Mouse (Mus musculus): ENCODE results near the gene Nrp1. TPM values are rescaled to one million over a fixed set of nuclear protein-coding genes. Genes with fewer than 3 reads are reported as not detected.

Nrp1 gene
- polyA plus RNA-seq, 1 experiment from 2014 or later = 117 TPM

GRCm38 (mm10) chr8:128498836-128499235 is 140.4 kb downstream of the Nrp1 start:
- Histone ChIP-seq H3K27ac (no peak overlapping the region), H3K9me3 (no peaks in the 10 kb centered on the region), H3K4me3 (no peak overlapping the region), H3K36me3 (peaks cover 16% of the 10 kb centered on the region), H3K27me3 (replicated peaks) (no peaks in the 10 kb centered on the region), H3K4me2 (replicated peaks) (no peak overlapping the region), H3K9ac (no peak overlapping the region), H3K4me1 (no peaks in the 10 kb centered on the region)
- ATAC-seq (ENCODE audit: low FRiP score, low read depth) = no peak
- 84% methylated on average over 4 of the region's 4 CpGs for WGBS

GRCm38 (mm10) chr8:128504136-128504829 is 145.9 kb downstream of the Nrp1 start:
- Histone ChIP-seq H3K9ac (no peak overlapping the region), H3K36me3 (peaks cover 16% of the 10 kb centered on the region), H3K27me3 (replicated peaks) (no peaks in the 10 kb centered on the region), H3K9me3 (no peaks in the 10 kb centered on the region), H3K4me2 (replicated peaks) (no peak overlapping the region), H3K27ac (no peak overlapping the region), H3K4me3 (no peak overlapping the region), H3K4me1 (no peaks in the 10 kb centered on the region)
- 84% methylated on average over 5 of the region's 5 CpGs for WGBS
- ATAC-seq (ENCODE audit: low FRiP score, low read depth) = no peak

- Histone ChIP-seq H3K9ac (no peak overlapping the region), H3K4me1 (no peaks in the 10 kb centered on the region)
Observed at GRCm38 (mm10) chr8:128505866-128506265, 147.5 kb downstream of the Nrp1 start.

GRCm38 (mm10) chr8:128508723-128509122 is 150.3 kb downstream of the Nrp1 start:
- Histone ChIP-seq H3K27ac (no peak overlapping the region), H3K4me2 (replicated peaks) (no peak overlapping the region), H3K36me3 (no peaks in the 10 kb centered on the region), H3K9ac (no peak overlapping the region), H3K9me3 (no peaks in the 10 kb centered on the region), H3K4me3 (no peak overlapping the region), H3K27me3 (replicated peaks) (no peaks in the 10 kb centered on the region), H3K4me1 (no peaks in the 10 kb centered on the region)
- no peak for ATAC-seq (ENCODE audit: low FRiP score, low read depth)

More at GRCm38 (mm10) chr8:128505866-128506265, 147.5 kb downstream of the Nrp1 start:
- Histone ChIP-seq H3K27me3 (replicated peaks) (no peaks in the 10 kb centered on the region), H3K36me3 (peaks cover 16% of the 10 kb centered on the region), H3K27ac (no peak overlapping the region), H3K9me3 (no peaks in the 10 kb centered on the region), H3K4me3 (no peak overlapping the region), H3K4me2 (replicated peaks) (no peak overlapping the region)
- ATAC-seq (ENCODE audit: low FRiP score, low read depth) = no peak

GRCm38 (mm10) chr8:128511021-128511420 is 152.6 kb downstream of the Nrp1 start:
- Histone ChIP-seq H3K9ac (no peak overlapping the region), H3K4me1 (no peaks in the 10 kb centered on the region), H3K9me3 (no peaks in the 10 kb centered on the region), H3K27ac (no peak overlapping the region), H3K27me3 (replicated peaks) (no peaks in the 10 kb centered on the region), H3K4me2 (replicated peaks) (no peak overlapping the region), H3K4me3 (no peak overlapping the region), H3K36me3 (no peaks in the 10 kb centered on the region)
- ATAC-seq (ENCODE audit: low FRiP score, low read depth) = no peak

GRCm38 (mm10) chr8:128511732-128512131 is 153.3 kb downstream of the Nrp1 start:
- no peak overlapping the region for H3K4me2 ChIP-seq (replicated peaks)
- H3K36me3 ChIP-seq = no peaks in the 10 kb centered on the region
- H3K27me3 ChIP-seq (replicated peaks) = no peaks in the 10 kb centered on the region
- H3K9me3 ChIP-seq = no peaks in the 10 kb centered on the region
- H3K27ac ChIP-seq = no peak overlapping the region
- H3K4me1 ChIP-seq = no peaks in the 10 kb centered on the region
- 87% methylated on average over 1 of the region's 1 CpGs for WGBS
- no peak overlapping the region for H3K9ac ChIP-seq
- no peak overlapping the region for H3K4me3 ChIP-seq
- no peak for ATAC-seq (ENCODE audit: low FRiP score, low read depth)

GRCm38 (mm10) chr8:128516846-128517446 is 158.5 kb downstream of the Nrp1 start:
- Histone ChIP-seq H3K4me1 (no peaks in the 10 kb centered on the region), H3K9me3 (no peaks in the 10 kb centered on the region)
- WGBS = 95% methylated on average over 3 of the region's 3 CpGs

GRCm38 (mm10) chr8:128517546-128518102 is 159.2 kb downstream of the Nrp1 start:
- Histone ChIP-seq H3K9me3 (no peaks in the 10 kb centered on the region), H3K9ac (no peak overlapping the region), H3K4me2 (replicated peaks) (no peak overlapping the region), H3K36me3 (no peaks in the 10 kb centered on the region), H3K4me1 (no peaks in the 10 kb centered on the region), H3K27me3 (replicated peaks) (no peaks in the 10 kb centered on the region), H3K27ac (no peak overlapping the region), H3K4me3 (no peak overlapping the region)
- 43% methylated on average over 4 of the region's 4 CpGs for WGBS
- no peak for ATAC-seq (ENCODE audit: low FRiP score, low read depth)

More at GRCm38 (mm10) chr8:128516846-128517446, 158.5 kb downstream of the Nrp1 start:
- no peak for ATAC-seq (ENCODE audit: low FRiP score, low read depth)
- Histone ChIP-seq H3K36me3 (no peaks in the 10 kb centered on the region), H3K27ac (no peak overlapping the region), H3K27me3 (replicated peaks) (no peaks in the 10 kb centered on the region), H3K9ac (no peak overlapping the region), H3K4me3 (no peak overlapping the region), H3K4me2 (replicated peaks) (no peak overlapping the region)

GRCm38 (mm10) chr8:128519366-128519765 is 161.0 kb downstream of the Nrp1 start:
- H3K4me2 ChIP-seq (replicated peaks) = no peak overlapping the region
- no peak overlapping the region for H3K27ac ChIP-seq
- no peaks in the 10 kb centered on the region for H3K36me3 ChIP-seq
- WGBS = 85% methylated on average over 1 of the region's 1 CpGs
- no peak overlapping the region for H3K4me3 ChIP-seq
- H3K4me1 ChIP-seq = no peaks in the 10 kb centered on the region
- H3K9ac ChIP-seq = no peak overlapping the region
- H3K27me3 ChIP-seq (replicated peaks) = no peaks in the 10 kb centered on the region
- ATAC-seq (ENCODE audit: low FRiP score, low read depth) = no peak
- no peaks in the 10 kb centered on the region for H3K9me3 ChIP-seq

- Histone ChIP-seq H3K27me3 (replicated peaks) (no peaks in the 10 kb centered on the region), H3K9me3 (no peaks in the 10 kb centered on the region), H3K4me1 (peaks cover 4% of the 10 kb centered on the region; the same call in 1 of the 2 replicates), H3K4me2 (replicated peaks) (no peak overlapping the region), H3K27ac (no peak overlapping the region), H3K4me3 (no peak overlapping the region), H3K9ac (no peak overlapping the region), H3K36me3 (no peaks in the 10 kb centered on the region)
- ATAC-seq (ENCODE audit: low FRiP score, low read depth) = no peak
- WGBS = 61% methylated on average over 7 of the region's 7 CpGs
Observed at GRCm38 (mm10) chr8:128523825-128524224, 165.4 kb downstream of the Nrp1 start.

GRCm38 (mm10) chr8:128525912-128526311 is 167.5 kb downstream of the Nrp1 start:
- 70% methylated on average over 1 of the region's 1 CpGs for WGBS

GRCm38 (mm10) chr8:128528591-128529383 is 170.4 kb downstream of the Nrp1 start:
- H3K4me3 ChIP-seq = no peak overlapping the region
- ATAC-seq (ENCODE audit: low FRiP score, low read depth) = peak; percentile 91
- H3K27me3 ChIP-seq (replicated peaks) = no peaks in the 10 kb centered on the region
- H3K4me1 ChIP-seq = peaks cover 9% of the 10 kb centered on the region; the same call in 1 of the 2 replicates
- WGBS = 24% methylated on average over 8 of the region's 8 CpGs
- H3K4me2 ChIP-seq (replicated peaks) = peak overlapping the region; percentile 33
- H3K27ac ChIP-seq = no peak overlapping the region
- H3K9me3 ChIP-seq = no peaks in the 10 kb centered on the region
- peak overlapping the region; percentile 0; the same call in 1 of the 2 replicates for H3K9ac ChIP-seq
- no peaks in the 10 kb centered on the region for H3K36me3 ChIP-seq

More at GRCm38 (mm10) chr8:128525912-128526311, 167.5 kb downstream of the Nrp1 start:
- Histone ChIP-seq H3K4me2 (replicated peaks) (no peak overlapping the region), H3K9me3 (no peaks in the 10 kb centered on the region), H3K4me3 (no peak overlapping the region), H3K36me3 (no peaks in the 10 kb centered on the region), H3K4me1 (peaks cover 9% of the 10 kb centered on the region; the same call in 1 of the 2 replicates), H3K27me3 (replicated peaks) (no peaks in the 10 kb centered on the region), H3K9ac (no peak overlapping the region), H3K27ac (no peak overlapping the region)
- ATAC-seq (ENCODE audit: low FRiP score, low read depth) = no peak
